Mouse (Mus musculus) v-Abl transformed pro-B cells (cell line): ENCODE results near the gene Tigd4.
"Not testable (repeated sequence)": the region's sequence is repeated elsewhere in the genome, so short reads cannot be mapped to it uniquely, and the experiment has no call there.

Experiments used
- in situ Hi-C, 2 experiments: fragments of 400-800 bp; cut with MboI; formaldehyde crosslinking; loops; one replicate each; pipeline ENCODE4 v1.15.1; 2025; ENCODE audit not compliant: unreplicated experiment in 2 of 2

Tigd4 gene

GRCm38 (mm10) chr3:84593274-84593673, at the start of gene Tigd4:
Gene Tigd4 (plus strand): TSS chr3:84593574.
- in situ Hi-C loops, result loop anchor here (25.0 kb wide), 2 partner anchors 969 to 1519 kb away; partner anchors contain the start of gene Gatb (in 1 of the 2)

- in situ Hi-C loops, result loop anchor here (25.0 kb wide), 2 partner anchors 760 to 1260 kb away; no protein-coding TSS in a partner anchor
These were observed 46.2 kb upstream of the Tigd4 start for GRCm38 (mm10) chr3:84547177-84547576.

GRCm38 (mm10) chr3:84555780-84556179, 37.6 kb upstream of the Tigd4 start:
- in situ Hi-C loops, result no loop called here

- in situ Hi-C loops, result no loop called here
These were observed 35.1 kb upstream of the Tigd4 start for GRCm38 (mm10) chr3:84558301-84558700.

GRCm38 (mm10) chr3:84562911-84563310, 30.5 kb upstream of the Tigd4 start:
- in situ Hi-C loops, result not testable (repeated sequence)

GRCm38 (mm10) chr3:84563415-84563814, 30.0 kb upstream of the Tigd4 start:
- in situ Hi-C loops, result no loop called here

GRCm38 (mm10) chr3:84568540-84568939, 24.8 kb upstream of the Tigd4 start:
- in situ Hi-C loops, result no loop called here

GRCm38 (mm10) chr3:84569587-84569986, 23.8 kb upstream of the Tigd4 start:
- in situ Hi-C loops, result no loop called here

GRCm38 (mm10) chr3:84570501-84570900, 22.9 kb upstream of the Tigd4 start:
- in situ Hi-C loops, result no loop called here

GRCm38 (mm10) chr3:84580716-84581115, 12.7 kb upstream of the Tigd4 start:
- in situ Hi-C loops, result loop anchor here (10.0 to 25.0 kb wide), 3 partner anchors 982 to 1564 kb away; partner anchors contain the start of genes Gatb (in 1 of the 2) and Rps3a1 (in 1 of the 2)

GRCm38 (mm10) chr3:84581696-84582022, 11.7 kb upstream of the Tigd4 start:
- in situ Hi-C loops, result loop anchor here (10.0 to 25.0 kb wide), 3 partner anchors 981 to 1563 kb away; partner anchors contain the start of genes Gatb (in 1 of the 2) and Rps3a1 (in 1 of the 2)

GRCm38 (mm10) chr3:84582023-84582912, 11.1 kb upstream of the Tigd4 start, which contains the start of gene Arfip1:
Gene Arfip1 (minus strand): TSS chr3:84582625.
- in situ Hi-C loops, result loop anchor here (10.0 to 25.0 kb wide), 3 partner anchors 980 to 1563 kb away; partner anchors contain the start of genes Gatb (in 1 of the 2) and Rps3a1 (in 1 of the 2)

- in situ Hi-C loops, result loop anchor here (10.0 to 25.0 kb wide), 3 partner anchors 979 to 1562 kb away; partner anchors contain the start of genes Gatb (in 1 of the 2) and Rps3a1 (in 1 of the 2)
These were observed 10.5 kb upstream of the Tigd4 start for GRCm38 (mm10) chr3:84582913-84583276.

GRCm38 (mm10) chr3:84586736-84587135, 6.6 kb upstream of the Tigd4 start:
- in situ Hi-C loops, result loop anchor here (10.0 to 25.0 kb wide), 3 partner anchors 976 to 1558 kb away; partner anchors contain the start of genes Gatb (in 1 of the 2) and Rps3a1 (in 1 of the 2)

- in situ Hi-C loops, result loop anchor here (25.0 kb wide), 2 partner anchors 967 to 1517 kb away; partner anchors contain the start of gene Gatb (in 1 of the 2)
These were observed 1.7 kb downstream of the Tigd4 start for GRCm38 (mm10) chr3:84594894-84595676.

- in situ Hi-C loops, result loop anchor here (25.0 kb wide), 2 partner anchors 967 to 1517 kb away; partner anchors contain the start of gene Gatb (in 1 of the 2)
These were observed 2.4 kb downstream of the Tigd4 start for GRCm38 (mm10) chr3:84595677-84596234.

GRCm38 (mm10) chr3:84597996-84598734, 4.8 kb downstream of the Tigd4 start:
- in situ Hi-C loops, result loop anchor here (25.0 kb wide), 2 partner anchors 964 to 1514 kb away; partner anchors contain the start of gene Gatb (in 1 of the 2)

- in situ Hi-C loops, result loop anchor here (25.0 kb wide), 2 partner anchors 964 to 1514 kb away; partner anchors contain the start of gene Gatb (in 1 of the 2)
These were observed 5.4 kb downstream of the Tigd4 start for GRCm38 (mm10) chr3:84598756-84599155.

GRCm38 (mm10) chr3:84601870-84602495, 8.6 kb downstream of the Tigd4 start:
- in situ Hi-C loops, result loop anchor here (25.0 kb wide), 1 partner anchor 1310 kb away; no protein-coding TSS in a partner anchor
